Mouse (Mus musculus): ENCODE results near the gene Pold1. TPM values are rescaled to one million over a fixed set of nuclear protein-coding genes. Genes with fewer than 3 reads are reported as not detected.
A peak's percentile ranks its signal among the peaks of the same experiment; 100 is the strongest.

Gene Pold1
- polyA plus RNA-seq, 1 experiment from 2014 or later = 69.8 TPM

- 6% methylated on average over 13 of the region's 13 CpGs for WGBS
- Histone ChIP-seq H3K36me3 (no peaks in the 10 kb centered on the region), H3K27ac (no peak overlapping the region), H3K9me3 (no peaks in the 10 kb centered on the region), H3K4me2 (peak overlapping the region; percentile 100), H3K4me1 (peaks cover 45% of the 10 kb centered on the region), H3K9ac (no peak overlapping the region), H3K4me3 (replicated peaks) (peak overlapping the region; percentile 55; the same call in 1 of the 2 replicates), H3K27me3 (replicated peaks) (peaks cover 76% of the 10 kb centered on the region)
- ATAC-seq (ENCODE audit: insufficient read depth, low FRiP score, low read depth) = no peak
Measured at GRCm38 (mm10) chr7:44589946-44590345, 41.3 kb upstream of the Pold1 start.

- Histone ChIP-seq H3K4me1 (peaks cover 45% of the 10 kb centered on the region), H3K4me2 (peak overlapping the region; percentile 100), H3K4me3 (replicated peaks) (peak overlapping the region; percentile 55), H3K27ac (no peak overlapping the region), H3K9ac (0 out of 2 replicates have a peak overlapping the region, but pooled peaks have one; percentile 19), H3K9me3 (no peaks in the 10 kb centered on the region), H3K36me3 (no peaks in the 10 kb centered on the region), H3K27me3 (replicated peaks) (peaks cover 78% of the 10 kb centered on the region)
- under 1% methylated on average over 30 of the region's 33 CpGs for WGBS
- peak; percentile 52 for ATAC-seq (ENCODE audit: insufficient read depth, low FRiP score, low read depth)
Measured at GRCm38 (mm10) chr7:44589149-44589548, 40.5 kb upstream of the Pold1 start.

DNA sequence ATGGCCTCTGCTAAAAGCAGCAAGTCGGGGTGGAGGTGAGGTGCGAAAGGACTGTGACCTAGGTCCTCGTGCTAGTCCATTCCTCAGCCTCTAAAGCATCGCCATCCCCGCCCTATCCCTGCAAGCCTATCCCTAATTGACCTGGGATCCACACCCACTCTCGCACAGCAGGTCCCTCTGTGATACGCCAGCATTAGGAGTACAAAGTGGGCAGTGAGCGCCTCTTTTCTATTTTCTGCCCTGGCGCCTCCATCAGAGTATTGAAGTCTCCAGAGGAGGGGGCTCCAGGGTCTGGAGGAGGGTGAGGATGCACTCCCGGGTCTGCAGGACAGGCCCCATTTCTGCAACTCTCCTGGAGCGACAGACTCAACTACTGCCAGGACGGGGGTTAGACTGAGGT lies 39.7 kb upstream of the Pold1 start:
- H3K4me3 ChIP-seq (replicated peaks) = peak overlapping the region; percentile 55
- H3K9ac ChIP-seq = no peak overlapping the region

GRCm38 (mm10) chr7:44587676-44588075 lies 39.0 kb upstream of the Pold1 start:
- H3K9ac ChIP-seq = no peak overlapping the region
- WGBS = 34% methylated on average over 6 of the region's 6 CpGs
- H3K27me3 ChIP-seq (replicated peaks) = peaks cover 67% of the 10 kb centered on the region
- H3K4me2 ChIP-seq = no peak overlapping the region
- H3K27ac ChIP-seq = no peak overlapping the region
- ATAC-seq (ENCODE audit: insufficient read depth, low FRiP score, low read depth) = no peak
- no peak overlapping the region for H3K4me3 ChIP-seq (replicated peaks)
- peaks cover 38% of the 10 kb centered on the region for H3K4me1 ChIP-seq
- no peaks in the 10 kb centered on the region for H3K36me3 ChIP-seq
- no peaks in the 10 kb centered on the region for H3K9me3 ChIP-seq

More for the DNA sequence above, 39.7 kb upstream of the Pold1 start:
- Histone ChIP-seq H3K27ac (no peak overlapping the region), H3K4me2 (peak overlapping the region; percentile 100), H3K9me3 (no peaks in the 10 kb centered on the region), H3K36me3 (no peaks in the 10 kb centered on the region), H3K4me1 (peaks cover 38% of the 10 kb centered on the region), H3K27me3 (replicated peaks) (peaks cover 74% of the 10 kb centered on the region)
- ATAC-seq (ENCODE audit: insufficient read depth, low FRiP score, low read depth) = no peak
- 7% methylated on average over 12 of the region's 12 CpGs for WGBS

- Histone ChIP-seq H3K9ac (no peak overlapping the region), H3K27ac (no peak overlapping the region), H3K4me2 (peak overlapping the region; percentile 50), H3K9me3 (no peaks in the 10 kb centered on the region), H3K4me3 (replicated peaks) (peak overlapping the region; percentile 26), H3K4me1 (peaks cover 38% of the 10 kb centered on the region), H3K36me3 (no peaks in the 10 kb centered on the region), H3K27me3 (replicated peaks) (peaks cover 60% of the 10 kb centered on the region)
- ATAC-seq (ENCODE audit: insufficient read depth, low FRiP score, low read depth) = no peak
- under 1% methylated on average over 18 of the region's 18 CpGs for WGBS
Measured at GRCm38 (mm10) chr7:44586930-44587329, 38.3 kb upstream of the Pold1 start.

- Histone ChIP-seq H3K27ac (no peak overlapping the region), H3K4me2 (peak overlapping the region; percentile 50), H3K9me3 (no peaks in the 10 kb centered on the region), H3K4me3 (replicated peaks) (peak overlapping the region; percentile 26), H3K27me3 (replicated peaks) (peaks cover 56% of the 10 kb centered on the region), H3K9ac (no peak overlapping the region), H3K36me3 (no peaks in the 10 kb centered on the region), H3K4me1 (peaks cover 34% of the 10 kb centered on the region)
- ATAC-seq (ENCODE audit: insufficient read depth, low FRiP score, low read depth) = no peak
- WGBS = 9% methylated on average over 19 of the region's 19 CpGs
Measured at GRCm38 (mm10) chr7:44586518-44586917, 37.9 kb upstream of the Pold1 start.

GRCm38 (mm10) chr7:44585606-44586005 lies 37.0 kb upstream of the Pold1 start:
- no peak overlapping the region for H3K4me3 ChIP-seq (replicated peaks)
- H3K4me1 ChIP-seq = peaks cover 26% of the 10 kb centered on the region
- H3K9ac ChIP-seq = no peak overlapping the region
- no peak overlapping the region for H3K27ac ChIP-seq
- H3K27me3 ChIP-seq (replicated peaks) = peaks cover 48% of the 10 kb centered on the region
- no peaks in the 10 kb centered on the region for H3K36me3 ChIP-seq
- H3K9me3 ChIP-seq = no peaks in the 10 kb centered on the region
- ATAC-seq (ENCODE audit: insufficient read depth, low FRiP score, low read depth) = no peak
- no peak overlapping the region for H3K4me2 ChIP-seq
- WGBS = 84% methylated on average over 6 of the region's 6 CpGs

DNA sequence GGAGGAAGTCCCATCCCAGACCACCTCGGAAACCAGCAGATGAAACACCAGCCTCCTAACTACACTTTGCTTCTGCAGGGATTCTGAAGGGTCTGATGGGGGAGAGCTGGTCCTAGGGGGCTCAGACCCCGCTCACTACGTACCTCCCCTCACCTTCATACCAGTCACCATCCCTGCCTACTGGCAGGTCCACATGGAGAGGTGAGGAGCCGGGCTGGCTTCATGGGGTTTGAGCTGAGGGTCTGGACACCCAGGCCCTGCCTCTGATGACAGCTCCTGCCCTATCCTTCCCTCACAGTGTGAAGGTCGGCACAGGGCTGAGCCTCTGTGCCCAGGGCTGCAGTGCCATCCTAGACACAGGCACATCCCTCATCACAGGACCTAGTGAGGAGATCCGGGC lies 36.3 kb upstream of the Pold1 start:
- Histone ChIP-seq H3K4me3 (replicated peaks) (no peak overlapping the region), H3K36me3 (no peaks in the 10 kb centered on the region), H3K27ac (no peak overlapping the region), H3K27me3 (replicated peaks) (peaks cover 48% of the 10 kb centered on the region), H3K4me2 (no peak overlapping the region), H3K4me1 (peaks cover 21% of the 10 kb centered on the region), H3K9me3 (no peaks in the 10 kb centered on the region), H3K9ac (no peak overlapping the region)
- no peak; the same call in 1 of the 2 replicates for ATAC-seq (ENCODE audit: insufficient read depth, low FRiP score, low read depth)
- 92% methylated on average over 6 of the region's 6 CpGs for WGBS

GRCm38 (mm10) chr7:44584265-44584804 lies 35.7 kb upstream of the Pold1 start:
- H3K4me3 ChIP-seq (replicated peaks) = no peak overlapping the region
- peaks cover 15% of the 10 kb centered on the region for H3K4me1 ChIP-seq
- no peak for ATAC-seq (ENCODE audit: insufficient read depth, low FRiP score, low read depth)
- H3K9me3 ChIP-seq = no peaks in the 10 kb centered on the region
- no peak overlapping the region for H3K27ac ChIP-seq
- WGBS = 73% methylated on average over 4 of the region's 4 CpGs
- H3K4me2 ChIP-seq = no peak overlapping the region
- H3K27me3 ChIP-seq (replicated peaks) = peaks cover 44% of the 10 kb centered on the region
- H3K9ac ChIP-seq = no peak overlapping the region
- no peaks in the 10 kb centered on the region for H3K36me3 ChIP-seq

- H3K4me3 ChIP-seq (replicated peaks) = no peak overlapping the region
- peaks cover 6% of the 10 kb centered on the region for H3K4me1 ChIP-seq
- H3K4me2 ChIP-seq = no peak overlapping the region
- 71% methylated on average over 1 of the region's 1 CpGs for WGBS
- H3K9me3 ChIP-seq = no peaks in the 10 kb centered on the region
- ATAC-seq (ENCODE audit: insufficient read depth, low FRiP score, low read depth) = no peak
- peaks cover 32% of the 10 kb centered on the region for H3K27me3 ChIP-seq (replicated peaks)
- H3K36me3 ChIP-seq = no peaks in the 10 kb centered on the region
- no peak overlapping the region for H3K27ac ChIP-seq
- no peak overlapping the region for H3K9ac ChIP-seq
Measured at GRCm38 (mm10) chr7:44583146-44583545, 34.5 kb upstream of the Pold1 start.

GRCm38 (mm10) chr7:44582709-44583108 lies 34.1 kb upstream of the Pold1 start:
- no peaks in the 10 kb centered on the region for H3K36me3 ChIP-seq
- WGBS = 61% methylated on average over 5 of the region's 5 CpGs
- no peak overlapping the region for H3K27ac ChIP-seq
- H3K4me3 ChIP-seq (replicated peaks) = no peak overlapping the region
- H3K9ac ChIP-seq = no peak overlapping the region
- H3K4me1 ChIP-seq = peaks cover 6% of the 10 kb centered on the region
- no peak for ATAC-seq (ENCODE audit: insufficient read depth, low FRiP score, low read depth)
- H3K27me3 ChIP-seq (replicated peaks) = peaks cover 28% of the 10 kb centered on the region
- H3K4me2 ChIP-seq = no peak overlapping the region
- H3K9me3 ChIP-seq = no peaks in the 10 kb centered on the region

DNA sequence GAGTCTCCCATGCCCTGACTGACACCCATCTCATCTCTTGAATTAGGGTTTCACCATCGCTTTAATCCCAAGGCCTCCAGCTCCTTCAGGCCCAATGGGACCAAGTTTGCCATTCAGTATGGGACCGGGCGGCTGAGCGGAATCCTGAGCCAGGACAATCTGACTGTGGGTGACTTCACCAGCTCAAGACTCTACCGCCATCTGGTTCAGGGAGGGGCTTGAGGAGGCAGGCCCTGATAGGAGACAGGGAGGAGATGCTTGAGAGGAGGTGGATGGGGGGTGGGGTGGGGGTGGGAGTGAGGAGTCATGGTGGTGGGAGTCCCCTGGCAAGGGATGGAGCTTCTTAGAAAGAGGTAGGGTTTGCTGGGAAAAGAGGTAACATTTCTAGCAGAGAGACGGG lies 33.0 kb upstream of the Pold1 start:
- no peak overlapping the region for H3K27ac ChIP-seq
- no peak overlapping the region for H3K9ac ChIP-seq
- no peaks in the 10 kb centered on the region for H3K9me3 ChIP-seq
- H3K36me3 ChIP-seq = no peaks in the 10 kb centered on the region
- no peak overlapping the region for H3K4me3 ChIP-seq (replicated peaks)
- no peak overlapping the region for H3K4me2 ChIP-seq
- peaks cover 17% of the 10 kb centered on the region for H3K27me3 ChIP-seq (replicated peaks)
- 67% methylated on average over 6 of the region's 6 CpGs for WGBS
- no peaks in the 10 kb centered on the region for H3K4me1 ChIP-seq
- ATAC-seq (ENCODE audit: insufficient read depth, low FRiP score, low read depth) = no peak
